Mouse (Mus musculus) midbrain, embryonic 10.5 days (tissue): ENCODE measurements around the gene Kdm5d. TPM values are rescaled to one million over a fixed set of nuclear protein-coding genes. Genes with fewer than 3 reads are reported as not detected.

Source experiments
- DNase-seq: peaks from one replicate; pipeline ENCODE4 v3.0.0-alpha.2; 2017; ENCODE audit warnings: low spot score
- H3K27ac ChIP-seq: fragments of 300-500 bp; sonication (generic); replicated peaks from 2 replicates; pipeline ENCODE4 v1.5.1; 2016; ENCODE audit warnings: mild to moderate bottlenecking
- H3K27me3 ChIP-seq: fragments of 300-500 bp; sonication (generic); 2 replicates; pipeline ENCODE4 v1.6.1; 2016; ENCODE audit warnings: low read depth, mild to moderate bottlenecking; ENCODE audit not compliant: poor library complexity, severe bottlenecking
- H3K36me3 ChIP-seq: fragments of 300-500 bp; sonication (generic); 2 replicates; pipeline ENCODE4 v1.6.1; 2016; ENCODE audit warnings: mild to moderate bottlenecking, moderate library complexity
- H3K4me1 ChIP-seq: fragments of 300-500 bp; sonication (generic); 2 replicates; pipeline ENCODE4 v1.6.1; 2016
- H3K4me3 ChIP-seq: fragments of 300-500 bp; sonication (generic); 2 replicates; pipeline ENCODE4 v1.5.1; 2016; ENCODE audit warnings: mild to moderate bottlenecking, moderate library complexity
- H3K9me3 ChIP-seq: fragments of 300-500 bp; sonication (generic); replicated peaks from 2 replicates; pipeline ENCODE4 v1.6.1; 2016; ENCODE audit warnings: mild to moderate bottlenecking
- WGBS: fragments of 180-500 bp; shearing (Covaris S2); methylation state at CpG from one replicate; pipeline ENCODE4 v1.1.7; 2016; 5-methylcytosine and 5-hydroxymethylcytosine counted together
- microRNA-seq: library from miRNA; unstranded; fragments of <30 nt; microRNA quantifications from one replicate; pipeline ENCODE4, GENCODE M21; 2017
- polyA plus RNA-seq: library from polyadenylated mRNA; unstranded; fragments of >200 nt; fragmentation: Nextera tagmentation; extraction: Ambion mirVana; gene quantifications from 2 replicates; pipeline ENCODE4 v1.2.1, GENCODE M21; 2016

The Kdm5d gene
- 10.4 and 13.6 TPM in 2 replicates for polyA plus RNA-seq

DNA sequence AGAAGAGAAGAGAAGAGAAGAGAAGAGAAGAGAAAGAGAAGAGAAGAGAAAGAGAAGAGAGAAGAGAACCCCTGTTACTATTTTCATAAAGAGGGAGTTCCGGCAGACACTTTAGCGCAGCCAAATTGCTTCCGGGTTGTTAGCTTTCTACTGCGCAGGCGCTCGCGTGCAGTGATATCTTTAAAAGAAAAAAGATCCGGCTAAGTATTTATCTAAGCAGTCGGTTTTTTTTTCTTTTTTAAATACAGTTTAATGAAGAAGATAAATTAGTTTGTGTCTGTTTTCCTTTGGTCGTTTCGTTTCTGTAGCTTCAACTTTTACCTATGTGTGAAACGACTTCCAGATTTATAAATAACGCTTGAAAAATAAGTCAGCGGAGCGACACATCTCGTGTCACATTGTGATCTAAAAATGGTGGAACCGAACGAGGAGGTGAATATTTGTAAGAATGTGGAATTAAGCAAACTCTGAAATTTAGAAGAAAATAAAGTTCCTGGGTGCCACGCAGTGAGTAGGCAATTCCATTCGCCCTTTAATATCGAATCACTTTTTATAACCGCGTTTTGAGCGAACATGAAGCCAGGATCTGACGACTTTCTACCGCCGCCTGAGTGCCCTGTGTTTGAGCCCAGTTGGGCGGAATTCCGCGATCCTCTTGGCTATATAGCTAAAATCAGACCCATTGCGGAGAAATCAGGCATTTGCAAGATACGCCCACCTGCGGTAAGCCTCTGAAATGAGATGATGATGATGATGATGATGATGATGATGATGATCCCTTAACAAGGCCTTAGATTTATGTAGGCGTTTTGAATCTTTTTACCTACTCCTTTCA is at the start of gene Kdm5d:
Gene Kdm5d, plus strand, starts transcription at position 396 of the 835 bp plus-strand sequence.
- Histone ChIP-seq H3K4me1 (no peaks in the 10 kb centered on the region), H3K4me3 (peak within 1 kb of the TSS; percentile 52), H3K36me3 (peaks cover 5% of the 10 kb centered on the region; the same call in 1 of the 2 replicates), H3K27ac (peak within 1 kb of the TSS; percentile 75), H3K9me3 (no peaks in the 10 kb centered on the region), H3K27me3 (no peaks in the 10 kb centered on the region)
- 7% methylated on average over 34 of the region's 34 CpGs for WGBS
- peak; percentile 32 for DNase-seq

DNA sequence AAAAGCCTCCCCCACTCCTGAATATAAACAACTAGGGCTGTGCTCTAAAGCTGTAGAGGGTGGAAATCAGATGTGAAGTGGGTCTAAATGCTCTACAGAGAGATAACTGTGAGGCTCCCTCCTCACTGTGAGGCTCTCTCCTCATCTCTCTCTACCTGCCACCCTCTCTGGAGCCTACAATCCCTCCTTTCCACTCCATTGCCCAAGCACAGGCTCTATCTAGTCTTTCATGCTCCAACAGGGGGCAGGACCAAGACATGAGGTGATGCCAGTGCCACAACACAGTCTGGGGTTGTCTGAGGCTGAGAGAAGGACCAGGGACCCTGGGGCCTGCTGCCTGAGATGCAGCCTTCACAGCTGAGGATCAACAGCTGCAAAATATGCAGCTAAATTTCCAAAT is 25.2 kb upstream of the Kdm5d start:
- DNase-seq, result peak; percentile 12
- Histone ChIP-seq H3K27ac (0 out of 2 replicates have a peak overlapping the region, but pooled peaks have one; percentile 33), H3K4me3 (no peak overlapping the region), H3K36me3 (no peaks in the 10 kb centered on the region), H3K9me3 (no peaks in the 10 kb centered on the region), H3K4me1 (no peaks in the 10 kb centered on the region), H3K27me3 (no peaks in the 10 kb centered on the region)

DNA sequence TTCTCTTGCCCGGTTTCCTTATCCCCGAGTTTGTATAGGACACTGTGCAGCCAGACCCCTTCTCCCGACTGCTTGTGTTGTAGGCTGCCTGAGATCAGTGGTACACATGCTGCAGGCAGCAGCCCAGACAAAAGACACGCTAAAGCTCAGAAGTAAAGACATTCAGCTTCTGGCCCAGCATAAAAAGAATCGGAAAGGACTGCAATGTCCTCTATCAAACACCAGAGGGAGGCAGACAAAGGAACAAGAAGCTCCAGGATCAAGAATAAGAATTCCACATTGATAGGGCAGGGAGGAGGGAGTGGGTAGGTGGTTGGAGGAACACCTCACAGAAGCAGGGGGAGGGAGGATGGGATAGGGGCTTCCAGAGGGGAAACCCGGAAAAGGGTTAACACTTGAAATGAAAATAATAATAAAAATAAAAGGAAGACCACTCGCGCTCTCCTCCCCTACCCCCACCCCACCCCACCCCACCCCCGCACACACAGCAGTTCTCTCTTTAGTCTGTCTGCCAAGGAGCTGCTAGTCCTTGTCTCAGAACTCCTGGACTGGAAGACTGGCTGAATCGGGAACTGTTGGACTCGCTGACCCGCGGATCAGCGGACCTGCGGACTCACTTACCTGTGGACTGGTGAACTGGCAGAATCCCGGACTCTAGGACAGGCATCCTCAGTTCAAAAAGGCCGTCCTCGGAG is 24.6 kb upstream of the Kdm5d start:
- no peaks in the 10 kb centered on the region for H3K4me1 ChIP-seq
- H3K27ac ChIP-seq, result 0 out of 2 replicates have a peak overlapping the region, but pooled peaks have one; percentile 33
- no peak overlapping the region for H3K4me3 ChIP-seq
- 31% methylated on average over 9 of the region's 18 CpGs for WGBS
- peak; percentile 13 for DNase-seq
- no peaks in the 10 kb centered on the region for H3K27me3 ChIP-seq
- no peaks in the 10 kb centered on the region for H3K36me3 ChIP-seq
- H3K9me3 ChIP-seq, result no peaks in the 10 kb centered on the region

Small RNA genes lying within 50 kb of the gene (microRNA-seq; reads per million reads assigned to microRNA genes)
- gene Gm47281, result not detected

Other genes with a start within 250 kb of the Kdm5d start
- gene Zfy1, start 100.4 kb upstream of the Kdm5d start, polyA plus RNA-seq, result not detected in 2 replicates
- gene Uba1y, start 79.1 kb upstream of the Kdm5d start, polyA plus RNA-seq, result not detected in 2 replicates
- gene Eif2s3y, start 112.8 kb downstream of the Kdm5d start, polyA plus RNA-seq, result 27.1 and 28.5 TPM in 2 replicates